Mouse (Mus musculus) liver, embryonic 14.5 days (tissue): ENCODE measurements at regions not wholly inside any gene's neighbourhood (a gene's known extent, or its start where the extent isn't known, plus 50 kb on each side); places are given as distances from the start of the nearest gene placed in this dataset.

Experiments used
- ATAC-seq: fragments of 200-750 bp; cut with Nextera tagmentation; 2 replicates; pipeline ENCODE4 v1.8.0; 2017; ENCODE audit warnings: moderate number of reproducible peaks, mild to moderate bottlenecking, moderate library complexity; ENCODE audit not compliant: insufficient read depth
- DNase-seq, 3 experiments: peaks; one replicate each; pipeline ENCODE4 v3.0.0-alpha.2; 2012 to 2013; ENCODE audit warnings: low read depth in 3 of 3, low spot score in 3 of 3
- H3K27ac ChIP-seq: fragments of 300-500 bp; sonication (generic); 2 replicates; pipeline ENCODE4 v1.5.1; 2014; ENCODE audit warnings: moderate library complexity, mild to moderate bottlenecking, control low read depth, inconsistent platforms
- H3K27me3 ChIP-seq: fragments of 300-500 bp; sonication (generic); 2 replicates; pipeline ENCODE4 v1.6.1; 2014; ENCODE audit warnings: mild to moderate bottlenecking, low read length, moderate library complexity; ENCODE audit not compliant: control insufficient read depth, insufficient read depth
- H3K36me3 ChIP-seq: fragments of 300-500 bp; sonication (generic); replicated peaks from 2 replicates; pipeline ENCODE4 v1.6.1; 2014; ENCODE audit warnings: low read depth; ENCODE audit not compliant: control insufficient read depth, insufficient read depth
- H3K4me1 ChIP-seq, 2 experiments: fragments of 200-500 bp in 1 of 2; fragments of 300-500 bp in 1 of 2; sonication (generic) in 1 of 2; replicated peaks; 2 replicates each; pipeline ENCODE4 v1.6.1; 2012 to 2014; ENCODE audit warnings: antibody characterized with exemption in 1 of 2, inconsistent platforms in 1 of 2, low read length in 1 of 2; ENCODE audit not compliant: control insufficient read depth in 2 of 2, insufficient read depth in 2 of 2
- H3K4me2 ChIP-seq: fragments of 300-500 bp; sonication (generic); 2 replicates; pipeline ENCODE4 v1.6.1; 2014; ENCODE audit warnings: low read depth, mild to moderate bottlenecking, control low read depth, moderate library complexity
- H3K4me3 ChIP-seq, 2 experiments: fragments of 200-500 bp in 1 of 2; fragments of 300-500 bp in 1 of 2; sonication (generic) in 1 of 2; 2 replicates each; pipeline ENCODE4 v1.5.1; 2012 to 2014; ENCODE audit warnings: low read depth in 2 of 2, low read length in 2 of 2, mild to moderate bottlenecking in 2 of 2, control low read depth in 1 of 2, inconsistent platforms in 1 of 2, moderate library complexity in 1 of 2; ENCODE audit not compliant: insufficient read depth in 1 of 2
- H3K9ac ChIP-seq: fragments of 300-500 bp; sonication (generic); replicated peaks from 2 replicates; pipeline ENCODE4 v1.6.1; 2014; ENCODE audit warnings: mild to moderate bottlenecking, control low read depth, moderate library complexity
- H3K9me3 ChIP-seq: fragments of 300-500 bp; sonication (generic); 2 replicates; pipeline ENCODE4 v1.6.1; 2016; ENCODE audit warnings: low read length, mixed read lengths; ENCODE audit not compliant: control insufficient read depth
- CTCF ChIP-seq: IDR thresholded peaks from 2 replicates; pipeline ENCODE4 v1.5.1; 2016; ENCODE audit warnings: antibody characterized with exemption, low read depth, control low read depth
- EP300 ChIP-seq: IDR thresholded peaks from 2 replicates; pipeline ENCODE4 v1.6.1; 2016; ENCODE audit warnings: antibody characterized with exemption, low read depth
- WGBS: fragments of 180-500 bp; shearing (Covaris S2); extraction: QIAGEN DNeasy Blood & Tissue Kit; methylation state at CpG from one replicate; pipeline ENCODE4 v1.1.7; 2014; ENCODE audit not compliant: insufficient replicate concordance; 5-methylcytosine and 5-hydroxymethylcytosine counted together

DNA sequence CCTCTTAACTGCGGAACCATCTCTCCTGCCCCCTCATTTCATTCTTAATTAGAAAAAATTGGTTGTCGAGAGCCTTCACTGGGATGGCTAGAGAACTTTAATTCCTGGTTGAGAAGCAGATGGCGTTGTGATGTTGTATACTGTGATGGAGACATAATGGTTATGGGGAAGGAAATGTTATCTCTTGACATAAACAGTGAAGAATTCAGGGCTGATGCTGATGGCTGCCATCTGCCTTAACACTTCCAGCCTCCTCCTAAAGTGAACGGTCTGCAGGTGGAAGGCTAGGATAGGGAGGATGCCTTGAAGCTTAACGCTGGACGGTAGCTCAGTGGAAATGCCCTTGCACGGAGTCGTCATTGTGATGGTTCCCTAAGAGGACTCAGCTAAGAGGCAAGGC is 226.4 kb upstream of the Tle3 start:
- no peaks in the 10 kb centered on the region for H3K4me1 ChIP-seq
- 62% methylated on average over 8 of the region's 8 CpGs for WGBS
- TF ChIP-seq CTCF (no peak), EP300 (no peak)
- no peaks in the 10 kb centered on the region for H3K27me3 ChIP-seq
- H3K4me3 ChIP-seq = no peak overlapping the region
- DNase-seq = no peak
- no peaks in the 10 kb centered on the region for H3K36me3 ChIP-seq
- no peak for ATAC-seq
- no peaks in the 10 kb centered on the region for H3K9me3 ChIP-seq
- no peak overlapping the region for H3K4me2 ChIP-seq
- no peak overlapping the region for H3K27ac ChIP-seq
- H3K9ac ChIP-seq = no peak overlapping the region

- no peak overlapping the region for H3K4me3 ChIP-seq
- TF ChIP-seq EP300 = no peak
- TF ChIP-seq CTCF = no peak
- H3K4me1 ChIP-seq = no peaks in the 10 kb centered on the region
- no peak overlapping the region for H3K4me2 ChIP-seq
- no peak overlapping the region for H3K27ac ChIP-seq
- H3K27me3 ChIP-seq = no peaks in the 10 kb centered on the region
- no peak for ATAC-seq
- no peaks in the 10 kb centered on the region for H3K36me3 ChIP-seq
- 55% methylated on average over 4 of the region's 4 CpGs for WGBS
- H3K9me3 ChIP-seq = no peaks in the 10 kb centered on the region
- DNase-seq = no peak
- no peak overlapping the region for H3K9ac ChIP-seq
Measured at GRCm38 (mm10) chr9:61151201-61151600, 221.0 kb upstream of the Tle3 start.

- H3K4me1 ChIP-seq = no peaks in the 10 kb centered on the region
- WGBS = 48% methylated on average over 12 of the region's 12 CpGs
- H3K4me2 ChIP-seq = no peak overlapping the region
- H3K9ac ChIP-seq = no peak overlapping the region
- H3K27ac ChIP-seq = no peak overlapping the region
- H3K36me3 ChIP-seq = no peaks in the 10 kb centered on the region
- no peak for ATAC-seq
- H3K27me3 ChIP-seq = no peaks in the 10 kb centered on the region
- DNase-seq = no peak
- no peak overlapping the region for H3K4me3 ChIP-seq
- TF ChIP-seq CTCF (no peak), EP300 (no peak)
- H3K9me3 ChIP-seq = no peaks in the 10 kb centered on the region
Measured at GRCm38 (mm10) chr9:61151901-61152337, 220.2 kb upstream of the Tle3 start.

DNA sequence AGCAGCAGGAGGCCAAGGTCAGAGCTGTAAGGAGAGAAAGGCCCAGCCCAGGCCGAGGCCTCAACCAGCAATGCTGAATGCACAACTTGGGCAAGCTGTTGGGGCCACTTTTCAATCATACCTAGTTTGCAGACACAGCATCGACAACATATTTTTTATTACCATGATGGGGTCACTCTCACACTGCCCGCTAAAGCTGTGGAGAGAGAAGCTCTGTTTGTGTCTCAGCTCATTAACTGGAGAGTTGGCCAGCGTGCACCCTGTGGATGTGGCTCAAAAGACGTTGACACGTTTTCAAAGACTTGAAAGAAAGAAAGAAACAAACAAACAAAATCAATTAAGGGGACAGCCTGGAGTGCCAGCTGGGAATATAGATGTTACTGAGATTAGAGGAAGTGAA is 217.4 kb upstream of the Tle3 start:
- no peak for ATAC-seq
- DNase-seq = no peak
- TF ChIP-seq EP300 (no peak), CTCF (no peak)
- no peaks in the 10 kb centered on the region for H3K27me3 ChIP-seq
- no peaks in the 10 kb centered on the region for H3K4me1 ChIP-seq
- H3K9ac ChIP-seq = no peak overlapping the region
- 54% methylated on average over 6 of the region's 6 CpGs for WGBS
- H3K36me3 ChIP-seq = no peaks in the 10 kb centered on the region
- H3K27ac ChIP-seq = no peak overlapping the region
- no peak overlapping the region for H3K4me2 ChIP-seq
- no peak overlapping the region for H3K4me3 ChIP-seq
- no peaks in the 10 kb centered on the region for H3K9me3 ChIP-seq

GRCm38 (mm10) chr9:61155851-61156250 is 216.3 kb upstream of the Tle3 start:
- Histone ChIP-seq H3K4me2 (no peak overlapping the region), H3K27ac (no peak overlapping the region), H3K4me3 (no peak overlapping the region), H3K27me3 (no peaks in the 10 kb centered on the region), H3K4me1 (no peaks in the 10 kb centered on the region), H3K36me3 (no peaks in the 10 kb centered on the region), H3K9me3 (no peaks in the 10 kb centered on the region), H3K9ac (no peak overlapping the region)
- ATAC-seq (no peak), DNase-seq (no peak)
- TF ChIP-seq CTCF = no peak
- TF ChIP-seq EP300 = no peak
- 58% methylated on average over 14 of the region's 14 CpGs for WGBS
